Mouse (Mus musculus): ENCODE measurements at regions not wholly inside any gene's neighbourhood (a gene's known extent, or its start where the extent isn't known, plus 50 kb on each side); places are given as distances from the start of the nearest gene placed in this dataset.

- Histone ChIP-seq H3K4me1 (ENCODE audit: control insufficient read depth, insufficient read depth, insufficient read length, low read length) (no peaks in the 10 kb centered on the region), H3K36me3 (ENCODE audit: control insufficient read depth, insufficient read depth, low read length) (no peaks in the 10 kb centered on the region), H3K27ac (ENCODE audit: insufficient read depth, low read depth, low read length) (no peak overlapping the region), H3K4me3 (ENCODE audit: low read depth, low read length) (no peak overlapping the region), H3K27me3 (ENCODE audit: control insufficient read depth, insufficient read depth, low read length) (no peaks in the 10 kb centered on the region)
- TF ChIP-seq POLR2A (IDR thresholded peaks at IDR 0.05; ENCODE audit: low read depth, low read length) = no peak
- no peak for TF ChIP-seq CTCF (IDR thresholded peaks at IDR 0.05; ENCODE audit: extremely low read depth, insufficient read length, insufficient replicate concordance, low read depth, low read length)
- 75% methylated on average over 11 of the region's 11 CpGs for WGBS
Observed at GRCm38 (mm10) chr13:71747003-71747965, 216.2 kb downstream of the Irx1 start.

DNA sequence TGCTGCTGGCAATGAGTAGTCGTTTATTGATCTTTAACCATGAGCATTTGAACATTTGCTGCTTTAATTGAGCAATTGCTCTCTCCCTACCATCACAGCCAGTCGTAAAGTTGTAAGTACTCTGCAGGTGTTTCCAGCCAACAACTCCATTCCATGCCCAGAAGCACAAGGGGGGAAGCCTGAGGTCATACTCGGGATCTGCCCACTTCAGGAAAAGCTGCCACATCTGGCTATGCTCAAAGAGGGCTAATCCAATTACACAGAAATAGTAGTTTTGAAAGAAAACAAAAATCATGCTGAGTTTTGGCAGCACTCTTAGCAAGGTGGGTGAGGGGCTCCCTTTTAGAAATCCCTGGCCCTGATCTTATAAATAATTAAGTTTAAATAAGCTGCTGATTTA, 217.0 kb downstream of the Irx1 start:
- H3K27me3 ChIP-seq (ENCODE audit: control insufficient read depth, insufficient read depth, low read length) = no peaks in the 10 kb centered on the region
- no peak overlapping the region for H3K4me3 ChIP-seq (ENCODE audit: low read depth, low read length)
- 33% methylated on average over 3 of the region's 3 CpGs for whole genome bisulfite sequencing
- H3K27ac ChIP-seq (ENCODE audit: insufficient read depth, low read depth, low read length) = no peak overlapping the region
- no peaks in the 10 kb centered on the region for H3K4me1 ChIP-seq (ENCODE audit: control insufficient read depth, insufficient read depth, insufficient read length, low read length)
- TF ChIP-seq POLR2A (IDR thresholded peaks at IDR 0.05; ENCODE audit: low read depth, low read length) (no peak), CTCF (IDR thresholded peaks at IDR 0.05; ENCODE audit: extremely low read depth, insufficient read length, insufficient replicate concordance, low read depth, low read length) (no peak)
- H3K36me3 ChIP-seq (ENCODE audit: control insufficient read depth, insufficient read depth, low read length) = no peaks in the 10 kb centered on the region

DNA sequence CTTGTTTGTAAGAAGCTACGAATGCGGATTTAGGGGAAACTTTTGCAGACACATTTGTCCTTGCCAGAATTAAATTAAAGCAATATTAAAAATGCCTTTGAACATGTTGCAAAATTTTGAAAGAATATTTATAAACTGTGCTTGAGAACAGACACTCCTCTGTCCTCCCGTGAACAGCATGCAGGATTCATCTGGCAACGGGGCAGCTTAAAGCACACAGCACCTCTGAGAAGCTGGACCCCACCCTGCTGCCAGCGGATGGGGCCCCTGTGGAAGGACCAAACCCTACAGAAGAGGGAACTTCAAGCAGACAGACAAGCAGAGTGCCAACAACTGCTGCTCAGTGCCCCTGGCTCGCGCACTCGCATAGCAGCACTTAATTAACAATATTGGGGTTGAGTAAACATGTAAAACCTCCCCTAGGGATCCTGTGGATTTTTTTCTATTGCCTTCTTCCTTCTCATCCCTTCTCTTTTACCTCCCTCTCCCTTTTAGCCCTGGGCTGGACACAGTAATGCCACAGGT, 226.6 kb downstream of the Irx1 start:
- 62% methylated on average over 8 of the region's 8 CpGs for WGBS
- H3K4me1 ChIP-seq (ENCODE audit: control insufficient read depth, insufficient read depth, insufficient read length, low read length) = no peaks in the 10 kb centered on the region
- no peak for TF ChIP-seq CTCF (IDR thresholded peaks at IDR 0.05; ENCODE audit: extremely low read depth, insufficient read length, insufficient replicate concordance, low read depth, low read length)

GRCm38 (mm10) chr13:71734261-71734660, 229.3 kb downstream of the Irx1 start:
- no peaks in the 10 kb centered on the region for H3K4me1 ChIP-seq (ENCODE audit: control insufficient read depth, insufficient read depth, insufficient read length, low read length)
- no peak overlapping the region for H3K4me3 ChIP-seq (ENCODE audit: low read depth, low read length)
- H3K27me3 ChIP-seq (ENCODE audit: control insufficient read depth, insufficient read depth, low read length) = no peaks in the 10 kb centered on the region
- no peak for TF ChIP-seq POLR2A (IDR thresholded peaks at IDR 0.05; ENCODE audit: low read depth, low read length)
- no peak for TF ChIP-seq CTCF (IDR thresholded peaks at IDR 0.05; ENCODE audit: extremely low read depth, insufficient read length, insufficient replicate concordance, low read depth, low read length)
- WGBS = 46% methylated on average over 12 of the region's 12 CpGs
- H3K36me3 ChIP-seq (ENCODE audit: control insufficient read depth, insufficient read depth, low read length) = no peaks in the 10 kb centered on the region
- no peak overlapping the region for H3K27ac ChIP-seq (ENCODE audit: insufficient read depth, low read depth, low read length)

More for the DNA sequence above, 226.6 kb downstream of the Irx1 start:
- Histone ChIP-seq H3K27ac (ENCODE audit: insufficient read depth, low read depth, low read length) (no peak overlapping the region), H3K36me3 (ENCODE audit: control insufficient read depth, insufficient read depth, low read length) (no peaks in the 10 kb centered on the region), H3K27me3 (ENCODE audit: control insufficient read depth, insufficient read depth, low read length) (no peaks in the 10 kb centered on the region), H3K4me3 (ENCODE audit: low read depth, low read length) (no peak overlapping the region)

DNA sequence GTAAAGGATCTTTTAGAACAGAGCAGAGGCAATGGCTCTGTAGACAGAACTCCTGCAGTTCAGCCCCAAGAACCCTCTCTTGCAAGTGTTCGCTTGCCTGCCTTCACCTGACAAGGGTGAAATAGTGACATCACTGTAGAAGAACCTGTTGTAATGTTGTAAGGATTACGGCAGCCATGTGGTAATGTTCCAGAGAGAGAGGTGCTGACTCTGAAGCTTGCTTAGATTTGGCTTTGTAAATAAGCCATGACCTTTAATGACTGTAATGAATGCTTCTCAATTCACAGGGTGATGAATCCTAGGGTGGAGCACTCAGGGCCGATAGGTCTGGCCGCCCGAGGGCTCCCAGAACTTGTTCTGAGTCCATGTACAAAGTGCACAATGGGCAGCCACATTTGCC, 230.2 kb downstream of the Irx1 start:
- Histone ChIP-seq H3K4me3 (ENCODE audit: low read depth, low read length) (no peak overlapping the region), H3K4me1 (ENCODE audit: control insufficient read depth, insufficient read depth, insufficient read length, low read length) (no peaks in the 10 kb centered on the region), H3K36me3 (ENCODE audit: control insufficient read depth, insufficient read depth, low read length) (no peaks in the 10 kb centered on the region), H3K27ac (ENCODE audit: insufficient read depth, low read depth, low read length) (no peak overlapping the region), H3K27me3 (ENCODE audit: control insufficient read depth, insufficient read depth, low read length) (no peaks in the 10 kb centered on the region)
- WGBS = 74% methylated on average over 5 of the region's 5 CpGs
- no peak for TF ChIP-seq CTCF (IDR thresholded peaks at IDR 0.05; ENCODE audit: extremely low read depth, insufficient read length, insufficient replicate concordance, low read depth, low read length)

- H3K27me3 ChIP-seq (ENCODE audit: control insufficient read depth, insufficient read depth, low read length) = no peaks in the 10 kb centered on the region
- H3K27ac ChIP-seq (ENCODE audit: insufficient read depth, low read depth, low read length) = no peak overlapping the region
- H3K4me3 ChIP-seq (ENCODE audit: low read depth, low read length) = no peak overlapping the region
- no peaks in the 10 kb centered on the region for H3K4me1 ChIP-seq (ENCODE audit: control insufficient read depth, insufficient read depth, insufficient read length, low read length)
- TF ChIP-seq POLR2A (IDR thresholded peaks at IDR 0.05; ENCODE audit: low read depth, low read length) (no peak), CTCF (IDR thresholded peaks at IDR 0.05; ENCODE audit: extremely low read depth, insufficient read length, insufficient replicate concordance, low read depth, low read length) (no peak)
- WGBS = 28% methylated on average over 1 of the region's 1 CpGs
- H3K36me3 ChIP-seq (ENCODE audit: control insufficient read depth, insufficient read depth, low read length) = no peaks in the 10 kb centered on the region
Observed at GRCm38 (mm10) chr13:71732903-71733302, 230.6 kb downstream of the Irx1 start.

DNA sequence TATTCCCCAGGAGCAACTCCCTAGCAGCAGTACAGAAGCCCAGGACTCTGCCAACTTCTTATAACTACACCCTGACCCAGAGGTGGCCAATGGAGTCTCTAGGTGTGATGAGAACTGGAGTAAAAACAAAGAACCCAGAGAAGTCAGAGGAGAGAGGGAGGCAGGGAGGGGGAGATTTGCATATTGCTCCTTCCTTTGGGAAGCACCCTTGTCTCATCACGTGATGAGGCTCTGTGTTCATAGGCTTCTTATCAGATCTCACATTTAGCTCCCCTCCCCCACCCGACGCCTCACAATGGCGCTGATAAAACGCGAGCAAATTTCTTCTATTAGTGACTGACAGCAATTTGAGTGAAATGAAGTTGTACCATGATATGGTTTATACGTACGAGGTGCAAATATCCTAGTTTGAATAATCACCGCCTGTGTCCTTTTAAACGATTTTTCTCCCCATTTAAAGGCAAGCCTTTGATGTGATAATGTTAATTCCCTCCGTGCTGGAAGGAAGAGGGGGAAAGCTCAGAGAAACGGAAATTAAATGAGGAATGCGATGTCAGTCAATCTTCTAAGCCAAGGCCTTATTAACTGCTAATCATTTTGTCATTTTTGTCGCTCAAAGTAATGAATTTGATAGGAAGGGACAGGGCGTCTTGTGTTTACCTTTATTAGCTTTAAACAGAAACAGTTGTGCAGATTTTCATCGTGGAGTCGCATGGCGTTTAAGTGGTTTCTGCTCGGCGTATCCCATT, 273.3 kb downstream of the Irx1 start:
- 37% methylated on average over 20 of the region's 20 CpGs for WGBS
- Histone ChIP-seq H3K27me3 (ENCODE audit: control insufficient read depth, insufficient read depth, low read length) (no peaks in the 10 kb centered on the region), H3K4me3 (ENCODE audit: low read depth, low read length) (no peak overlapping the region), H3K27ac (ENCODE audit: insufficient read depth, low read depth, low read length) (no peak overlapping the region), H3K36me3 (ENCODE audit: control insufficient read depth, insufficient read depth, low read length) (no peaks in the 10 kb centered on the region), H3K4me1 (ENCODE audit: control insufficient read depth, insufficient read depth, insufficient read length, low read length) (no peaks in the 10 kb centered on the region)
- TF ChIP-seq POLR2A (IDR thresholded peaks at IDR 0.05; ENCODE audit: low read depth, low read length) (no peak), CTCF (IDR thresholded peaks at IDR 0.05; ENCODE audit: extremely low read depth, insufficient read length, insufficient replicate concordance, low read depth, low read length) (no peak)

Measured in small intestine, adult 2 months (tissue).